In genomic region chr7:82772481-82772880, GRCm38 (mm10) we compare ENCODE assay signal across 12 mouse cellular contexts.
A peak's percentile ranks its signal among the peaks of the same experiment; 100 is the strongest.
DNase-seq lines count a peak whose midpoint lies in the region; ATAC-seq lines count a peak whose summit lies in the region.
"Had no signal": no experiment of that assay in that cellular context is flagged by ENCODE, and none has a peak within 500 bp of the region (broad histone marks: within the 10 kb centered on the region; RNA-seq: fewer than 3 reads in every experiment).

No protein-coding gene starts in this region.

- no peak for ATAC-seq in embryonic facial prominence, embryonic 13.5 days (ENCODE audit: insufficient number of reproducible peaks, insufficient read depth, low FRiP score, low TSS enrichment, low read depth)
- no peak for ATAC-seq in limb, embryonic 12.5 days (ENCODE audit: insufficient number of reproducible peaks, insufficient read depth, low FRiP score, low TSS enrichment, low read depth)

- 0 out of 2 replicates have a peak, but pooled peaks cover 9% of the 10 kb centered on the region for H3K36me3 ChIP-seq in heart, embryonic 10.5 days
- peaks cover 2% of the 10 kb centered on the region; the same call in 1 of the 2 replicates for H3K36me3 ChIP-seq in embryonic facial prominence, embryonic 13.5 days
- 0 out of 2 replicates have a peak, but pooled peaks cover 5% of the 10 kb centered on the region for H3K36me3 ChIP-seq in limb, embryonic 12.5 days

- WGBS in heart, embryonic 10.5 days, result 72% methylated on average over 14 of the region's 14 CpGs
- WGBS in embryonic facial prominence, embryonic 13.5 days, result 48% methylated on average over 14 of the region's 14 CpGs
- WGBS in limb, embryonic 12.5 days, result 46% methylated on average over 14 of the region's 14 CpGs

- peak overlapping the region; percentile 49; the same call in 1 of the 2 replicates for H3K27ac ChIP-seq in heart, embryonic 10.5 days
- H3K27ac ChIP-seq in embryonic facial prominence, embryonic 13.5 days, result peak overlapping the region; percentile 79
- peak overlapping the region; percentile 85 for H3K27ac ChIP-seq in limb, embryonic 12.5 days
- H3K27ac ChIP-seq: layer of hippocampus, adult 2 months; liver, embryonic 12.5 days had no signal

- 0 out of 2 replicates have a peak overlapping the region, but pooled peaks have one; percentile 4 for H3K9ac ChIP-seq in embryonic facial prominence, embryonic 13.5 days
- 0 out of 2 replicates have a peak overlapping the region, but pooled peaks have one; percentile 31 for H3K9ac ChIP-seq in limb, embryonic 12.5 days (replicated peaks)
- H3K9ac ChIP-seq: liver, embryonic 12.5 days had no signal

- no peak overlapping the region for H3K4me2 ChIP-seq in embryonic facial prominence, embryonic 13.5 days
- H3K4me2 ChIP-seq in limb, embryonic 12.5 days, result peak overlapping the region; percentile 9; the same call in 1 of the 2 replicates
- H3K4me2 ChIP-seq: liver, embryonic 12.5 days had no signal

- no peaks in the 10 kb centered on the region for H3K27me3 ChIP-seq in heart, embryonic 10.5 days (ENCODE audit: insufficient read depth, poor library complexity, severe bottlenecking)
- H3K27me3 ChIP-seq in embryonic facial prominence, embryonic 13.5 days, result no peaks in the 10 kb centered on the region
- no peaks in the 10 kb centered on the region for H3K27me3 ChIP-seq in limb, embryonic 12.5 days
- H3K27me3 ChIP-seq: CH12.LX; liver, embryonic 12.5 days had no signal

- peaks cover 10% of the 10 kb centered on the region for H3K4me1 ChIP-seq in heart, embryonic 10.5 days
- H3K4me1 ChIP-seq in embryonic facial prominence, embryonic 13.5 days, result peaks cover 43% of the 10 kb centered on the region
- H3K4me1 ChIP-seq in limb, embryonic 12.5 days (replicated peaks), result peaks cover 54% of the 10 kb centered on the region
- H3K4me1 ChIP-seq: liver, embryonic 12.5 days had no signal

- no peak overlapping the region for H3K4me3 ChIP-seq in heart, embryonic 10.5 days
- H3K4me3 ChIP-seq in embryonic facial prominence, embryonic 13.5 days, result no peak overlapping the region
- no peak overlapping the region for H3K4me3 ChIP-seq in limb, embryonic 12.5 days (replicated peaks)
- H3K4me3 ChIP-seq: layer of hippocampus, adult 2 months; liver, embryonic 12.5 days had no signal

- peaks cover 4% of the 10 kb centered on the region for H3K9me3 ChIP-seq in heart, embryonic 10.5 days
- H3K9me3 ChIP-seq in embryonic facial prominence, embryonic 13.5 days, result no peaks in the 10 kb centered on the region
- peaks cover 4% of the 10 kb centered on the region; the same call in 1 of the 2 replicates for H3K9me3 ChIP-seq in limb, embryonic 12.5 days
- H3K9me3 ChIP-seq: liver, embryonic 12.5 days had no signal

- no peak for DNase-seq in heart, embryonic 10.5 days (ENCODE audit: low spot score)
- DNase-seq in heart, adult 8-10 months (ENCODE audit: low spot score), result no peak
- peak; percentile 48 for DNase-seq in kidney, postnatal 10 days
- no peak for DNase-seq in kidney, adult 8-10 months
- DNase-seq in left cerebral cortex, adult 11 months (ENCODE audit: low spot score), result no peak
- DNase-seq in layer of hippocampus, postnatal 10 days (ENCODE audit: low spot score in 2 of 2), result no peak
- DNase-seq: thymus, postnatal 36 days had no signal
